Mouse (Mus musculus): ENCODE data around the gene Slc15a2. TPM values are rescaled to one million over a fixed set of nuclear protein-coding genes. Genes with fewer than 3 reads are reported as not detected.

Slc15a2 gene
- polyA plus RNA-seq, 1 experiment from 2014 or later: 2.9 TPM

DNA sequence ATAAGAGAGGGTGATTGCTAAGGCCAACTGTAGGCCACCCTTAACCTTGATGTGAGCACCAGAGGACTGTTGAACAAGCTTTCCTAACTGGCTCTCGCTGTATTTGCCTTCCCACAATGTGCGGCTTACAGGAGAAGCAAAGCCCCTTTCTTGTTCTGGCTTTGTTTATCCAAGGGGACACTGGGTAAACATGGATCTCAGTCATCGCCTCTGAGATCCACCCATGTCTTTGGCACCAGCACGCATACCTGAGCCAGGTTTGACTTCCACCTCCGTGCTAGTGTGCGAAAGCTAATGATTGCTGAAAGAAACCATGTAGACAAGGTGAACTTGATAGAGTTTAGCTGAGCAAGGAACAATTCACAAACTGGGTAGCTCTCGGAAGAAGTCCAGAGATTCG lies 41.2 kb downstream of the Slc15a2 start:
- Histone ChIP-seq H3K9me3 (ENCODE audit: control insufficient read depth, low read length) (no peaks in the 10 kb centered on the region), H3K4me3 (ENCODE audit: low read depth, low read length) (no peak overlapping the region), H3K9ac (ENCODE audit: low read depth, low read length) (no peak overlapping the region), H3K27ac (ENCODE audit: low read depth, low read length) (no peak overlapping the region), H3K4me2 (no peak overlapping the region), H3K27me3 (replicated peaks; ENCODE audit: control insufficient read depth, insufficient read depth, low read length) (no peaks in the 10 kb centered on the region), H3K4me1 (replicated peaks; ENCODE audit: control insufficient read depth, insufficient read depth, low read length) (no peaks in the 10 kb centered on the region), H3K36me3 (ENCODE audit: control insufficient read depth, insufficient read depth, low read length) (no peaks in the 10 kb centered on the region)
- WGBS: 75% methylated on average over 8 of the region's 8 CpGs
- ATAC-seq (replicated peaks; ENCODE audit: low FRiP score) (no peak), DNase-seq (ENCODE audit: low spot score) (no peak)

DNA sequence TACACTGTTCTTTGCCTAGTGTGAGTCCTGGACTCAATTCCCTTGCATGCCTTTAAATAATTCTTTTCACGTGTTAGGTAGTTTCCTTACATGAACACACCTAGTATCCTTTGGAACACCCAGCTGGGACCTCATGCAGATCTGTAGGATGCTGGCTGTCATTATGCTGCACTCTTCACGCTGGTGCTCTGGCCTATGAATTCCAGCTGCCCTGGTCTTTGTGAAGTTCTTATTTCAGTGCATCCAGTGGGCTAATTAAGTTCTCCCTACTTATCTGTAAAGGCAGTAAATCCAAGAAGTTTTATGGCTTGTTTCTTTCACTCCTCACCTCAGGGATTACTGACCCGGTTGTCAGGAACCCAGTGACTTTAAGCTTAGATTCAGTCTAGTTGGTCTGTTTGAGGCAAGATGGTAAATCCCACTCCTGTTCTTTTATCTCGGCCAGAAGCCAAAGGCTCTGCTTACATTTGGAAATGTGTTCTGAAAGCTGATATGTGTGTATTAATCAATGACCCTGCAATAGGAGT lies 45.3 kb downstream of the Slc15a2 start:
- Histone ChIP-seq H3K27ac (ENCODE audit: low read depth, low read length) (no peak overlapping the region), H3K4me1 (replicated peaks; ENCODE audit: control insufficient read depth, insufficient read depth, low read length) (no peaks in the 10 kb centered on the region), H3K9me3 (ENCODE audit: control insufficient read depth, low read length) (no peaks in the 10 kb centered on the region), H3K4me3 (ENCODE audit: low read depth, low read length) (no peak overlapping the region), H3K36me3 (ENCODE audit: control insufficient read depth, insufficient read depth, low read length) (no peaks in the 10 kb centered on the region), H3K4me2 (no peak overlapping the region), H3K9ac (ENCODE audit: low read depth, low read length) (no peak overlapping the region), H3K27me3 (replicated peaks; ENCODE audit: control insufficient read depth, insufficient read depth, low read length) (no peaks in the 10 kb centered on the region)
- DNase-seq (ENCODE audit: low spot score) (no peak), ATAC-seq (replicated peaks; ENCODE audit: low FRiP score) (no peak)
- WGBS: 52% methylated on average over 4 of the region's 4 CpGs

DNA sequence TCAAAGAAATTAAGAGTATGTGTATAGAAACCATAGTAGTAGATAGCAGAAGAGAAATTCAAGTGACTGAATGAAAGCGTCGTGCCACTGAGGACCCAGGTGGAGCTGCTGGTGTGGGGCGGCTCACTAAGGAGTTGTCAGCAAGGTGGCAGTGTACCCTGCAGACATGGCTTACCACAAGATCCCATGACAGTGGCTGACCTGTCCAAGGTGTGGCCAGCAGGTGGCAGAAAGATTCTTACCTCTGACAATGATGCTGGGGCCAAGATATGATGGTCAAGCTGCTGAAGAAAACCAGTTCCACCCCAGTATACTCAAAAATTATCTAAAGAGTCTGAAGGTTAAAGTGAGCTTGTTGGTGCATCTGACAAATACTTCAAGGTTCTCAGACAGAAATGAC lies 49.3 kb downstream of the Slc15a2 start:
- ATAC-seq (replicated peaks; ENCODE audit: low FRiP score) (no peak), DNase-seq (ENCODE audit: low spot score) (no peak)
- no peaks in the 10 kb centered on the region for H3K36me3 ChIP-seq (ENCODE audit: control insufficient read depth, insufficient read depth, low read length)
- H3K4me2 ChIP-seq: no peak overlapping the region
- H3K9ac ChIP-seq (ENCODE audit: low read depth, low read length): no peak overlapping the region
- 81% methylated on average over 3 of the region's 3 CpGs for WGBS
- no peaks in the 10 kb centered on the region for H3K27me3 ChIP-seq (replicated peaks; ENCODE audit: control insufficient read depth, insufficient read depth, low read length)
- no peaks in the 10 kb centered on the region for H3K4me1 ChIP-seq (replicated peaks; ENCODE audit: control insufficient read depth, insufficient read depth, low read length)
- no peaks in the 10 kb centered on the region for H3K9me3 ChIP-seq (ENCODE audit: control insufficient read depth, low read length)
- H3K4me3 ChIP-seq (ENCODE audit: low read depth, low read length): no peak overlapping the region
- H3K27ac ChIP-seq (ENCODE audit: low read depth, low read length): no peak overlapping the region

DNA sequence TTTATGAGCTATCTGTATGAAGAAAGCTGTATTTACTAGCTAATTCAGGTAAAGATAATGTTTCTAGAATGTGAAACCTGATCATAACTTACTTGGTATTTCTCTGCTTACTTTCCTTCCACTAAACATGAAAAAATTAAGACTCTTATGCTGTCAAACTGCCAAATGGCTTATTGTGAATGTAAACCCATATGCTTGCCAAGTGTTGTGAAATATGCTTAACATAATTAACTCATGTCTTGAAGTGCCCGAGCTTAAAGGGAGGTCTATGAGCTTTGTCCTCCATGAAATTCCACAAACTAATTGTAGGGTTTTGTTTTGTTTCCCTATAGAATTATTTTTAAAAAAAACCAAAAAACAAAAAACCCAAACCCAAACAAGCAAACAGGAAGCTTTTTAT lies 50.9 kb downstream of the Slc15a2 start:
- Histone ChIP-seq H3K36me3 (ENCODE audit: control insufficient read depth, insufficient read depth, low read length) (no peaks in the 10 kb centered on the region), H3K9ac (ENCODE audit: low read depth, low read length) (no peak overlapping the region), H3K4me1 (replicated peaks; ENCODE audit: control insufficient read depth, insufficient read depth, low read length) (no peaks in the 10 kb centered on the region), H3K4me3 (ENCODE audit: low read depth, low read length) (no peak overlapping the region), H3K27ac (ENCODE audit: low read depth, low read length) (no peak overlapping the region), H3K9me3 (ENCODE audit: control insufficient read depth, low read length) (no peaks in the 10 kb centered on the region), H3K4me2 (no peak overlapping the region), H3K27me3 (replicated peaks; ENCODE audit: control insufficient read depth, insufficient read depth, low read length) (no peaks in the 10 kb centered on the region)
- DNase-seq (ENCODE audit: low spot score) (no peak), ATAC-seq (replicated peaks; ENCODE audit: low FRiP score) (no peak)
- 80% methylated on average over 1 of the region's 1 CpGs for WGBS

DNA sequence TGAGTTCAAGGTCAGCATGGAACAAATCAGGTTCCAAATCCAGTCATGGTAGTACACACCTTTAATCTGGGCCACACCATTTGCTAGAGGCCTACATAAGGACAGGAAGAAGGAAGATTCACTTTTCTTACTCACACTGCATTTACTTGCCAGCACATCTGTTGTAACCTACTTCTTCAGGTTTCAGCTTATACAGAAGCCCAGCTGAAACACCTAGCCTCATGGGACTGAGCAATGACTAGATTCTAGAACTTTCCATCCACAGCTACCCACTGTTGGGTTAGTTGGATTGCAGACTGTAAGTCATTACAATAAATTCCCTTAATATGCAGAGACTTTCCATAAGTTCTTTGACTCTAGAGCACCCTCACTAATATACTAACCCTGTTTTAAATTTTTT lies 52.2 kb downstream of the Slc15a2 start:
- Histone ChIP-seq H3K4me3 (ENCODE audit: low read depth, low read length) (no peak overlapping the region), H3K27me3 (replicated peaks; ENCODE audit: control insufficient read depth, insufficient read depth, low read length) (no peaks in the 10 kb centered on the region), H3K27ac (ENCODE audit: low read depth, low read length) (no peak overlapping the region), H3K36me3 (ENCODE audit: control insufficient read depth, insufficient read depth, low read length) (no peaks in the 10 kb centered on the region), H3K9ac (ENCODE audit: low read depth, low read length) (no peak overlapping the region), H3K4me2 (no peak overlapping the region), H3K4me1 (replicated peaks; ENCODE audit: control insufficient read depth, insufficient read depth, low read length) (no peaks in the 10 kb centered on the region), H3K9me3 (ENCODE audit: control insufficient read depth, low read length) (no peaks in the 10 kb centered on the region)
- ATAC-seq (replicated peaks; ENCODE audit: low FRiP score): no peak
- no peak for DNase-seq (ENCODE audit: low spot score)

DNA sequence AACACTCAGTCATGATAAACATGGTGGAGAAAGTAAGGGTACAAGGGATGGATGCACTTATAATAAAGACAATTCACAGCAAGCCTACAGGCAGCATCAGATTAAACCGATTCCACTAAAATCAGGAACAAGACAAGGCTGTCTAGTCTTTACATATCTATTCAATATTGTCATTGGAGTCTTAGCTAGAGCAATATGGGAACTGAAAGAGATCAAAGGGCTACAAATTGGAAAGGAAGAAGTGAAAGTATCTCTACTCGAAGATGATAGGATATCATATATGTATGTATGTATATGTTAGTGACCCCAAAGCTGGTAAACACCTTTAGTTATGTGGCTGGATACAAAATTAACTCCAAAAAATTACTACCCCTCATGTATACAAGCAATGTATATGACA lies 55.8 kb downstream of the Slc15a2 start:
- Histone ChIP-seq H3K9me3 (ENCODE audit: control insufficient read depth, low read length) (no peaks in the 10 kb centered on the region), H3K27me3 (replicated peaks; ENCODE audit: control insufficient read depth, insufficient read depth, low read length) (peaks cover 3% of the 10 kb centered on the region; the same call in 1 of the 2 replicates), H3K27ac (ENCODE audit: low read depth, low read length) (no peak overlapping the region), H3K4me3 (ENCODE audit: low read depth, low read length) (no peak overlapping the region), H3K36me3 (ENCODE audit: control insufficient read depth, insufficient read depth, low read length) (no peaks in the 10 kb centered on the region), H3K4me1 (replicated peaks; ENCODE audit: control insufficient read depth, insufficient read depth, low read length) (no peaks in the 10 kb centered on the region), H3K4me2 (no peak overlapping the region), H3K9ac (ENCODE audit: low read depth, low read length) (no peak overlapping the region)
- ATAC-seq (replicated peaks; ENCODE audit: low FRiP score): no peak
- 91% methylated on average over 2 of the region's 2 CpGs for WGBS
- no peak for DNase-seq (ENCODE audit: low spot score)

DNA sequence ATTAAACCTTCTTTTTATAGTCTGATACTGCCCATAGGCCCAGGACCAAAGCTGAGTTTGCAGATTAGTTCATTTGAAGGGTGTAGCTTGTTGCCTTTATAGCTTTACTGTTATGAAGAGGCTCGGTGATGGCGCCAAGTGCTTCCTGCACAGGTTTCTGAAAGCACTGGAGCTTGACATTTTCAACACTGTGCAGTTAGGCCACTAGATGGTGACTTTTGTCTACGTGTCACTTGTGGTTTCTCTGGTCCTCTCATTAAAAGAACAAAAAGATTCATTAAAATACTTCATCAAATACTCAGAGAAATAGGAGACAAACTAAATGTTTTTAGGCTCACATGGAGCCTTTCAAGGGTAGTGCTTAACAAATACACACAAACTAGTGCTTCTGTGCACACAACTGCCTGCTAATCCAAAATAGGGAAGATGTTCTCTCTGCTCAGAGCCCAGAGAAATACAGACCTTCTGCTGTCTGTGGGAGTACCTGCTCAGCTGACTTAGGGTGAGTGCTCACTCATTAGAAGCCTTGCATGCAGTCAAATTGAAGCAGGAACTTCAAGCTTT lies 60.8 kb downstream of the Slc15a2 start:
- H3K27me3 ChIP-seq (replicated peaks; ENCODE audit: control insufficient read depth, insufficient read depth, low read length): peaks cover 18% of the 10 kb centered on the region
- H3K9me3 ChIP-seq (ENCODE audit: control insufficient read depth, low read length): no peaks in the 10 kb centered on the region
- H3K4me1 ChIP-seq (replicated peaks; ENCODE audit: control insufficient read depth, insufficient read depth, low read length): no peaks in the 10 kb centered on the region
- H3K27ac ChIP-seq (ENCODE audit: low read depth, low read length): no peak overlapping the region
- DNase-seq (ENCODE audit: low spot score) (no peak), ATAC-seq (replicated peaks; ENCODE audit: low FRiP score) (no peak)
- no peak overlapping the region for H3K4me3 ChIP-seq (ENCODE audit: low read depth, low read length)
- H3K4me2 ChIP-seq: no peak overlapping the region
- H3K36me3 ChIP-seq (ENCODE audit: control insufficient read depth, insufficient read depth, low read length): no peaks in the 10 kb centered on the region
- WGBS: 56% methylated on average over 3 of the region's 3 CpGs
- H3K9ac ChIP-seq (ENCODE audit: low read depth, low read length): no peak overlapping the region

DNA sequence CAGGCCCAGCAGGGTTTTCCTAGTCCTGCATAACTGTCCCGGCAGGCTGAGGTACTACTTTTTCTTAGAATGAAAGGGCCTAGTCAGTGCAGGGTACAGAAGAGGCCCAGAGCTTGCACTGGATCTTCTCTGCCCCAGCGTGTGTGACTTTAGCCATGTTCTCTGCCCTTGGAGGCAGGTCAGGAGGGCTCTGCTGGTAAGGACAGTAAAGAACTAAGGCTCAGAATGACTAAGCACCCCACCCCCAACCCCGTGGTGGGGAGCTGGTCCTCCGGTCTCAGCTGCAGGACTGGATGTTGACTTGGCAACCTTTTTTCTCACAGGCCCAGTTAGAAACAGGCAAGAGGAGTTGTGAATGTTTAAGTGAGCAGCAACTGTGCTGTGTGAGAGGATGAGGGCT lies 62.0 kb downstream of the Slc15a2 start:
- no peaks in the 10 kb centered on the region for H3K36me3 ChIP-seq (ENCODE audit: control insufficient read depth, insufficient read depth, low read length)
- H3K4me3 ChIP-seq (ENCODE audit: low read depth, low read length): no peak overlapping the region
- no peaks in the 10 kb centered on the region for H3K4me1 ChIP-seq (replicated peaks; ENCODE audit: control insufficient read depth, insufficient read depth, low read length)
- WGBS: 25% methylated on average over 4 of the region's 4 CpGs
- no peak for ATAC-seq (replicated peaks; ENCODE audit: low FRiP score)
- H3K27ac ChIP-seq (ENCODE audit: low read depth, low read length): no peak overlapping the region
- no peak for DNase-seq (ENCODE audit: low spot score)
- no peak overlapping the region for H3K4me2 ChIP-seq
- no peaks in the 10 kb centered on the region for H3K9me3 ChIP-seq (ENCODE audit: control insufficient read depth, low read length)
- H3K9ac ChIP-seq (ENCODE audit: low read depth, low read length): no peak overlapping the region
- peaks cover 18% of the 10 kb centered on the region for H3K27me3 ChIP-seq (replicated peaks; ENCODE audit: control insufficient read depth, insufficient read depth, low read length)

DNA sequence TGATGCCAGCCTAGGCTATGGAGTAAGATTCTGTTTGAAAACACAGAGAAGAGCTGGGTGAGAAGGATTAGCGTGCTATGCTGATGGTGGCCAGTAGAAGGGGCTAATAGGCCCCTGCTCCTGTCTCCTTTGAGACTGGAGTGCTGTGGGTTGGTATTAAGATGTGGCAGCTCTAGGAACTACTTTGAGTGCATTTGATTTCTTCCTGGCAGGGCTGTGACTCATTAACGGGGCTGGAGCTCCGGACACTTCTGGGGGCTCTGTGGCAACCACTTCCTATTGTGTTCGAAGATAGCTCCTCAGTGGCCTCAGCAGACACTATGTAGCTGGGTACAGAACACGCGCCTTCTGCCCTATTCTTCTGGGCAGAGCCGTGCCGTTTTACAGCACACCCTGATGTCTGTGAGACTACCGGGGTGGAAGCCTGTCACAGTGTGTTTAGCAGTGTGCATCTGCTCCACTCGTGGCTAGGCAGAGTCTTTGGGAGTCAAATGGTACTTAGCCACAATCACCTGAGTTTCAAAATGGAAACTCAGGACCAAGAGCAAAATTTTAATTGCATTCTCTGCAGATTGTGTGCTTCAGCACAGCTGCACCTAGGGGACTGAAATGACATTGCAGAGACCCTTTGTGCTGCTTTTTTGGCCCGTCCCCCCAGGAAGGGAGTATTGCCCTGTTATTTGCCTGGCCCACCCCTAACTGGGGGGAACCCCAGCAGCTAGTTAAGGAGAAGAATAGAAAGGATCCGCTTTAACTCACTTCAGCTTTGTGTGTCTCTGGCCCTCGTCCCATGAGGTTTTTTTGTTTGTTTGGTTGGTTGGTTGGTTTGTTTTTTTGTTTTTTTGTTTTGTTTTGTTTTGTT lies 64.3 kb downstream of the Slc15a2 start:
- Histone ChIP-seq H3K36me3 (ENCODE audit: control insufficient read depth, insufficient read depth, low read length) (no peaks in the 10 kb centered on the region), H3K4me3 (ENCODE audit: low read depth, low read length) (no peak overlapping the region), H3K9me3 (ENCODE audit: control insufficient read depth, low read length) (no peaks in the 10 kb centered on the region), H3K4me2 (no peak overlapping the region), H3K27me3 (replicated peaks; ENCODE audit: control insufficient read depth, insufficient read depth, low read length) (peaks cover 18% of the 10 kb centered on the region), H3K4me1 (replicated peaks; ENCODE audit: control insufficient read depth, insufficient read depth, low read length) (no peaks in the 10 kb centered on the region), H3K9ac (ENCODE audit: low read depth, low read length) (no peak overlapping the region), H3K27ac (ENCODE audit: low read depth, low read length) (no peak overlapping the region)
- ATAC-seq (replicated peaks; ENCODE audit: low FRiP score): no peak
- DNase-seq (ENCODE audit: low spot score): no peak
- 43% methylated on average over 13 of the region's 13 CpGs for WGBS
